Mouse (Mus musculus) limb, embryonic 14.5 days (tissue): ENCODE results near the gene Xxylt1. TPM values are rescaled to one million over a fixed set of nuclear protein-coding genes. Genes with fewer than 3 reads are reported as not detected.

Experiments used
- ATAC-seq: fragments of 200-750 bp; cut with Nextera tagmentation; 2 replicates; pipeline ENCODE4 v1.8.0; 2017; ENCODE audit warnings: low read depth, moderate number of reproducible peaks, moderate TSS enrichment; ENCODE audit not compliant: low FRiP score
- DNase-seq: peaks from one replicate; pipeline ENCODE4 v3.0.0-alpha.2; 2015; ENCODE audit warnings: low spot score
- H3K27ac ChIP-seq: fragments of 300-500 bp; sonication (generic); replicated peaks from 2 replicates; pipeline ENCODE4 v1.5.1; 2014; ENCODE audit warnings: low read depth, mild to moderate bottlenecking, low read length, moderate library complexity, mixed read lengths
- H3K27me3 ChIP-seq: fragments of 300-500 bp; sonication (generic); 2 replicates; pipeline ENCODE4 v1.6.1; 2014; ENCODE audit warnings: low read length, mixed read lengths; ENCODE audit not compliant: control insufficient read depth, insufficient read depth
- H3K36me3 ChIP-seq: fragments of 300-500 bp; sonication (generic); 2 replicates; pipeline ENCODE4 v1.6.1; 2014; ENCODE audit warnings: mild to moderate bottlenecking, low read length, moderate library complexity, mixed read lengths; ENCODE audit not compliant: control insufficient read depth, insufficient read depth
- H3K4me1 ChIP-seq: fragments of 300-500 bp; sonication (generic); 2 replicates; pipeline ENCODE4 v1.6.1; 2014; ENCODE audit warnings: antibody characterized with exemption, low read length, mixed read lengths; ENCODE audit not compliant: control insufficient read depth, insufficient read depth
- H3K4me2 ChIP-seq: fragments of 300-500 bp; sonication (generic); replicated peaks from 2 replicates; pipeline ENCODE4 v1.6.1; 2014; ENCODE audit warnings: low read depth, mild to moderate bottlenecking, low read length, moderate library complexity; ENCODE audit not compliant: severe bottlenecking
- H3K4me3 ChIP-seq: fragments of 300-500 bp; sonication (generic); replicated peaks from 2 replicates; pipeline ENCODE4 v1.5.1; 2014; ENCODE audit warnings: low read length
- H3K9ac ChIP-seq: fragments of 300-500 bp; sonication (generic); 2 replicates; pipeline ENCODE4 v1.6.1; 2014; ENCODE audit warnings: mild to moderate bottlenecking, low read depth, low read length, moderate library complexity; ENCODE audit not compliant: severe bottlenecking
- H3K9me3 ChIP-seq: fragments of 300-500 bp; sonication (generic); 2 replicates; pipeline ENCODE4 v1.6.1; 2016; ENCODE audit warnings: low read length; ENCODE audit not compliant: control insufficient read depth
- POLR2A ChIP-seq: fragments of 200-500 bp; IDR thresholded peaks from 2 replicates; pipeline ENCODE4 v1.8.0; 2012; ENCODE audit warnings: inconsistent platforms, mild to moderate bottlenecking, moderate library complexity, borderline replicate concordance; ENCODE audit not compliant: insufficient read depth, insufficient read length; ENCODE audit errors: extremely low read depth
- whole genome bisulfite sequencing: fragments of 180-500 bp; shearing (Covaris S2); extraction: QIAGEN DNeasy Blood & Tissue Kit; methylation state at CpG from one replicate; pipeline ENCODE4 v1.1.7; 2014; 5-methylcytosine and 5-hydroxymethylcytosine counted together
- polyA plus RNA-seq, 2 experiments: library from polyadenylated mRNA; depleted of rRNA in 1 of 2; stranded (reverse) in 1 of 2; unstranded in 1 of 2; fragments of >200 nt; fragmentation: Nextera tagmentation in 1 of 2; extraction: Ambion mirVana in 1 of 2; gene quantifications; 2 replicates each; pipeline versions ENCODE4 v1.2.1 to v1.2.3; 2012 to 2014

Gene Xxylt1
- polyA plus RNA-seq, 2 experiments: 20.0 to 23.8 TPM

DNA sequence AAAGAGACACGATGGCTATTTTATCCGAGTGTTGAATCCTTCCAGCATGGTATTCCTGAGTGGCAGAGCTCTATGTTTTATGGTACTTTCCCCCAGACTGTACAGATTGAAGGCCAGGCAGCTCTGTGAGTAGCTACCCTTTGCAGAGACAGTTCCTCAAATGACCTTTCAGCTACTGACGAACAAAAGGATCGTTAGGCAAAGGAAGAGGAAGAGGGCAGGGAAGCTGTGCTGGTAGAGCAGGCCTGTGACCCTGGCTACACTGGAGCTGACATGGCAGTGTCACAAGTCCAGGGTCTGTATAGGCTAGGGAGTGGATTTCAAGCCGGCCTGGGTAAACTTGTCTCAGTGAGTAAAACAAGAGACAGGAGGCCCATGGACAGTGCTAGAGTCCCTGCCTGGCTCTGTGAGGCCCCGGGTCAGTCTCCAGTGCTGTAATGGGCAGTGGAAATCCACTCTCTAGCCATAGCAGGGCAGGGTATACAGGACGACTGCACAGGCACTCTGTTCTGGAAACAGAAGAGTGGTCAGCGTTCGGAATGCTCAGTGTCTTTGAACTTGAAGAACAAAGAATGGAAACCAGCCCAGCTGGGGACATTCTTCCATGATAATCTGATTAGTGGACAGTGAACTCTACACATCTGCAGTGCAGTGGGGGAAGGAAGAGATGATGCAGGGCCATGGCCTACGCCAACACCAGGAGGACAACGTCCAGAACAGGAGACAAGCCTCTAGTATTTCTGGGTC lies 51.3 kb downstream of the Xxylt1 start:
- Histone ChIP-seq H3K27me3 (no peaks in the 10 kb centered on the region), H3K4me2 (no peak overlapping the region), H3K9ac (no peak overlapping the region), H3K27ac (no peak overlapping the region), H3K36me3 (no peaks in the 10 kb centered on the region), H3K9me3 (no peaks in the 10 kb centered on the region), H3K4me3 (no peak overlapping the region), H3K4me1 (peaks cover under 1% of the 10 kb centered on the region; the same call in 1 of the 2 replicates)
- no peak for TF ChIP-seq POLR2A
- ATAC-seq (no peak), DNase-seq (no peak)
- WGBS: 73% methylated on average over 11 of the region's 11 CpGs

DNA sequence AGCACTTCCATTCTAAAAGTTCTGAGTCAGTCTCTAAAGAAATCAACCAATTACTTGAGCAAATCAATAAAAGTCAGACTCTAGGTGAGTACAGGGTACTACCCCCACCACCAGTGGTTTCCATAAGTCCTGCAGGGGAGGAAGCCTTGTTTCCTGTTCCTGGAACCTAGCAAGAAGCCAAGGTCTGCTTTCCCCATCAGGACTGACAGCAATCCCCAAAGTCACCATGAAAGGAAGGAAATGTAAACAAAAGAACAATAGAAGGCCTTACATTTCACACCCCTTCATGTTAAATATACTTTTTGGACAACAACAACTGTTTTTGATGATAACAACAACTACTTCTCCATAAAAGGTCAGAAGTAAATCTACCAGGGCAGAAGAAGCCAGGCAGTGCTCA lies 53.6 kb downstream of the Xxylt1 start:
- H3K4me3 ChIP-seq: no peak overlapping the region
- H3K36me3 ChIP-seq: no peaks in the 10 kb centered on the region
- no peak for ATAC-seq
- TF ChIP-seq POLR2A: no peak
- H3K4me1 ChIP-seq: no peaks in the 10 kb centered on the region
- no peak overlapping the region for H3K9ac ChIP-seq
- H3K9me3 ChIP-seq: no peaks in the 10 kb centered on the region
- no peak overlapping the region for H3K27ac ChIP-seq
- H3K4me2 ChIP-seq: no peak overlapping the region
- DNase-seq: no peak
- H3K27me3 ChIP-seq: no peaks in the 10 kb centered on the region

- DNase-seq (no peak), ATAC-seq (no peak)
- no peak overlapping the region for H3K9ac ChIP-seq
- H3K4me2 ChIP-seq: no peak overlapping the region
- TF ChIP-seq POLR2A: no peak
- no peak overlapping the region for H3K27ac ChIP-seq
- H3K27me3 ChIP-seq: no peaks in the 10 kb centered on the region
- no peaks in the 10 kb centered on the region for H3K4me1 ChIP-seq
- H3K4me3 ChIP-seq: no peak overlapping the region
- 87% methylated on average over 7 of the region's 7 CpGs for WGBS
- H3K36me3 ChIP-seq: no peaks in the 10 kb centered on the region
- no peaks in the 10 kb centered on the region for H3K9me3 ChIP-seq
Observed at GRCm38 (mm10) chr16:31025516-31025915, 55.7 kb downstream of the Xxylt1 start.

- Histone ChIP-seq H3K4me1 (0 out of 2 replicates have a peak, but pooled peaks cover 3% of the 10 kb centered on the region), H3K4me2 (no peak overlapping the region), H3K36me3 (no peaks in the 10 kb centered on the region), H3K9ac (no peak overlapping the region), H3K4me3 (no peak overlapping the region), H3K27me3 (no peaks in the 10 kb centered on the region), H3K27ac (no peak overlapping the region), H3K9me3 (no peaks in the 10 kb centered on the region)
- no peak for DNase-seq
- WGBS: 92% methylated on average over 4 of the region's 4 CpGs
- ATAC-seq: no peak
- TF ChIP-seq POLR2A: no peak
Observed at GRCm38 (mm10) chr16:31024997-31025396, 56.2 kb downstream of the Xxylt1 start.

DNA sequence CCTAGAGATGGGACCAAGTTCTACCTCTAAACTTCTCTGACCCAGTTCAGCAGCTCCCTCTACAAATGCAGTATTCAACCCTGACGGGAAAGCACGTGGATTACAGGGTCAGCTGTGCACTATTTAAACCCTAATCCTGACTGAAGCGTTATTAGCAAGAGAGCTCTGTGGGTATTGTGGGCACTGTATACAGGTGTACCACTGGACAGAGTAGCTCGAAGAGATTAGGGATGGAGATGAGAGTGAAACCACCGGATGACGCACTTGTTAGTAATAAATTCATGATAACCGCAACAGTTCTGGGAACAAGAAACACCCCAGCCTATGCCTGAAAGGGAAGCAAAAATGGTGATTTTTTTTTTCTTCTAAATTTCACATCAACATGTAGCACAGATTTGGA lies 57.0 kb downstream of the Xxylt1 start:
- no peak overlapping the region for H3K4me3 ChIP-seq
- TF ChIP-seq POLR2A: no peak
- ATAC-seq: no peak
- H3K27ac ChIP-seq: no peak overlapping the region
- H3K4me1 ChIP-seq: 0 out of 2 replicates have a peak, but pooled peaks cover 3% of the 10 kb centered on the region
- H3K9ac ChIP-seq: no peak overlapping the region
- H3K36me3 ChIP-seq: no peaks in the 10 kb centered on the region
- H3K4me2 ChIP-seq: no peak overlapping the region
- H3K9me3 ChIP-seq: no peaks in the 10 kb centered on the region
- no peaks in the 10 kb centered on the region for H3K27me3 ChIP-seq
- WGBS: 86% methylated on average over 7 of the region's 7 CpGs
- no peak for DNase-seq
